Mouse (Mus musculus) midbrain, embryonic 12.5 days (tissue): ENCODE data around the gene Zfp943. TPM values are rescaled to one million over a fixed set of nuclear protein-coding genes. Genes with fewer than 3 reads are reported as not detected.
"Not testable (repeated sequence)": the region's sequence is repeated elsewhere in the genome, so short reads cannot be mapped to it uniquely, and the experiment has no call there.

Experiments
- ATAC-seq: fragments of 200-750 bp; cut with Nextera tagmentation; 2 replicates; pipeline ENCODE4 v1.8.0; 2017; ENCODE audit warnings: low read depth, moderate TSS enrichment, moderate library complexity; ENCODE audit not compliant: low FRiP score
- H3K27ac ChIP-seq: fragments of 300-500 bp; sonication (generic); replicated peaks from 2 replicates; pipeline ENCODE4 v1.5.1; 2016; ENCODE audit warnings: mild to moderate bottlenecking
- H3K27me3 ChIP-seq: fragments of 300-500 bp; sonication (generic); 2 replicates; pipeline ENCODE4 v1.6.1; 2016; ENCODE audit warnings: mild to moderate bottlenecking
- H3K36me3 ChIP-seq: fragments of 300-500 bp; sonication (generic); 2 replicates; pipeline ENCODE4 v1.6.1; 2016
- H3K4me1 ChIP-seq: fragments of 300-500 bp; sonication (generic); 2 replicates; pipeline ENCODE4 v1.6.1; 2016
- H3K4me2 ChIP-seq: fragments of 300-500 bp; sonication (generic); replicated peaks from 2 replicates; pipeline ENCODE4 v1.6.1; 2016; ENCODE audit warnings: mild to moderate bottlenecking, moderate library complexity
- H3K4me3 ChIP-seq: fragments of 300-500 bp; sonication (generic); 2 replicates; pipeline ENCODE4 v1.5.1; 2016; ENCODE audit warnings: mild to moderate bottlenecking
- H3K9ac ChIP-seq: fragments of 300-500 bp; sonication (generic); replicated peaks from 2 replicates; pipeline ENCODE4 v1.6.1; 2016; ENCODE audit warnings: mild to moderate bottlenecking, moderate library complexity
- H3K9me3 ChIP-seq: fragments of 300-500 bp; sonication (generic); 2 replicates; pipeline ENCODE4 v1.6.1; 2016; ENCODE audit warnings: mild to moderate bottlenecking
- WGBS: fragments of 180-500 bp; shearing (Covaris S2); methylation state at CpG from one replicate; pipeline ENCODE4 v1.1.7; 2016; 5-methylcytosine and 5-hydroxymethylcytosine counted together
- polyA plus RNA-seq: library from polyadenylated mRNA; unstranded; fragments of >200 nt; fragmentation: Nextera tagmentation; extraction: Ambion mirVana; gene quantifications from 2 replicates; pipeline ENCODE4 v1.2.1, GENCODE M21; 2016

The Zfp943 gene
- 20.8 and 21.7 TPM in 2 replicates for polyA plus RNA-seq

GRCm38 (mm10) chr17:21962107-21962907 lies at the start of gene Zfp943, which contains the start of gene Zfp942:
TSS of gene Zfp943 (plus strand) at chr17:21962552.
TSS of gene Zfp942 (minus strand) at chr17:21962464.
- Histone ChIP-seq H3K27ac (peak within 1 kb of the TSS; percentile 86), H3K4me2 (peak within 1 kb of the TSS; percentile 57), H3K9ac (peak within 1 kb of the TSS; percentile 80), H3K4me3 (peak within 1 kb of the TSS; percentile 68)
- WGBS, result under 1% methylated on average over 42 of the region's 55 CpGs
- ATAC-seq, result peak; percentile 99
- H3K27me3 ChIP-seq, H3K4me1 ChIP-seq, H3K9me3 ChIP-seq, H3K36me3 ChIP-seq: not testable (repeated sequence)

GRCm38 (mm10) chr17:21963302-21963701 lies 950 bp downstream of the Zfp943 start:
- Histone ChIP-seq H3K36me3 (peaks cover 6% of the 10 kb centered on the region; the same call in 1 of the 2 replicates), H3K9ac (no peak overlapping the region), H3K9me3 (no peaks in the 10 kb centered on the region), H3K4me3 (peak overlapping the region; percentile 68), H3K4me1 (peaks cover 9% of the 10 kb centered on the region; the same call in 1 of the 2 replicates), H3K4me2 (peak overlapping the region; percentile 57), H3K27ac (no peak overlapping the region), H3K27me3 (no peaks in the 10 kb centered on the region)
- 54% methylated on average over 4 of the region's 4 CpGs for WGBS
- no peak for ATAC-seq

GRCm38 (mm10) chr17:22035594-22035993 lies 73.2 kb downstream of the Zfp943 start:
- H3K4me3 ChIP-seq, H3K4me1 ChIP-seq, H3K4me2 ChIP-seq, ATAC-seq, H3K9me3 ChIP-seq, H3K36me3 ChIP-seq, H3K27ac ChIP-seq, H3K9ac ChIP-seq, H3K27me3 ChIP-seq: not testable (repeated sequence)
- 39% methylated on average over 1 of the region's 1 CpGs for WGBS

- Histone ChIP-seq H3K4me3 (no peak overlapping the region), H3K9ac (no peak overlapping the region), H3K9me3 (peaks cover 27% of the 10 kb centered on the region), H3K27me3 (no peaks in the 10 kb centered on the region), H3K4me1 (no peaks in the 10 kb centered on the region), H3K36me3 (no peaks in the 10 kb centered on the region), H3K4me2 (no peak overlapping the region), H3K27ac (no peak overlapping the region)
- no peak for ATAC-seq
- 71% methylated on average over 2 of the region's 2 CpGs for WGBS
Observed at GRCm38 (mm10) chr17:22049403-22049802, 87.1 kb downstream of the Zfp943 start.

GRCm38 (mm10) chr17:22053211-22053610 lies 90.9 kb downstream of the Zfp943 start:
- no peak overlapping the region for H3K4me2 ChIP-seq
- no peaks in the 10 kb centered on the region for H3K36me3 ChIP-seq
- H3K27ac ChIP-seq, result no peak overlapping the region
- peaks cover 29% of the 10 kb centered on the region for H3K9me3 ChIP-seq
- no peaks in the 10 kb centered on the region for H3K4me1 ChIP-seq
- H3K9ac ChIP-seq, result no peak overlapping the region
- H3K27me3 ChIP-seq, result no peaks in the 10 kb centered on the region
- no peak overlapping the region for H3K4me3 ChIP-seq
- ATAC-seq, result no peak
- 70% methylated on average over 2 of the region's 2 CpGs for WGBS

- H3K36me3 ChIP-seq, result no peaks in the 10 kb centered on the region
- no peaks in the 10 kb centered on the region for H3K27me3 ChIP-seq
- peak overlapping the region; percentile 73 for H3K4me2 ChIP-seq
- H3K4me1 ChIP-seq, result no peaks in the 10 kb centered on the region
- H3K27ac ChIP-seq, result peak overlapping the region; percentile 58
- WGBS, result 4% methylated on average over 57 of the region's 57 CpGs
- H3K9ac ChIP-seq, result peak overlapping the region; percentile 78
- H3K4me3 ChIP-seq, result peak overlapping the region; percentile 69
- H3K9me3 ChIP-seq, result no peaks in the 10 kb centered on the region
- peak; percentile 97 for ATAC-seq
Observed at GRCm38 (mm10) chr17:22081031-22081631, 118.8 kb downstream of the Zfp943 start.

- not testable (repeated sequence) for H3K9me3 ChIP-seq, H3K4me1 ChIP-seq, H3K9ac ChIP-seq, H3K27ac ChIP-seq, H3K27me3 ChIP-seq, H3K36me3 ChIP-seq, H3K4me3 ChIP-seq, H3K4me2 ChIP-seq, ATAC-seq
- 35% methylated on average over 3 of the region's 3 CpGs for WGBS
Observed at GRCm38 (mm10) chr17:22083224-22083623, 120.9 kb downstream of the Zfp943 start.

GRCm38 (mm10) chr17:22118770-22119169 lies 156.4 kb downstream of the Zfp943 start:
- no peak overlapping the region for H3K27ac ChIP-seq
- H3K9me3 ChIP-seq, result no peaks in the 10 kb centered on the region

More at GRCm38 (mm10) chr17:22118770-22119169, 156.4 kb downstream of the Zfp943 start:
- Histone ChIP-seq H3K4me2 (no peak overlapping the region), H3K4me3 (no peak overlapping the region), H3K27me3 (no peaks in the 10 kb centered on the region), H3K4me1 (no peaks in the 10 kb centered on the region), H3K9ac (no peak overlapping the region), H3K36me3 (no peaks in the 10 kb centered on the region)
- no peak for ATAC-seq

Other genes with a start within 250 kb of the Zfp943 start
- gene Zfp229, start 231.8 kb upstream of the Zfp943 start, polyA plus RNA-seq, result 10.2 and 12.8 TPM in 2 replicates
- gene Zfp820, start 116.8 kb upstream of the Zfp943 start, polyA plus RNA-seq, result 5.7 and 6.3 TPM in 2 replicates
- 8.3 and 9.2 TPM in 2 replicates for gene Zfp995, start 52.6 kb upstream of the Zfp943 start, polyA plus RNA-seq
- 23.8 and 25.6 TPM in 2 replicates for gene Zfp942, start 88 bp upstream of the Zfp943 start, polyA plus RNA-seq
- gene Zfp947, start 203.6 kb downstream of the Zfp943 start, polyA plus RNA-seq, result 1.7 and 2.1 TPM in 2 replicates